Mouse (Mus musculus): Measurements from ENCODE around the gene Fcrlb. TPM values are rescaled to one million over a fixed set of nuclear protein-coding genes. Genes with fewer than 3 reads are reported as not detected.

The Fcrlb gene
- total RNA-seq, 2 experiments from 2014 or later: not detected

DNA sequence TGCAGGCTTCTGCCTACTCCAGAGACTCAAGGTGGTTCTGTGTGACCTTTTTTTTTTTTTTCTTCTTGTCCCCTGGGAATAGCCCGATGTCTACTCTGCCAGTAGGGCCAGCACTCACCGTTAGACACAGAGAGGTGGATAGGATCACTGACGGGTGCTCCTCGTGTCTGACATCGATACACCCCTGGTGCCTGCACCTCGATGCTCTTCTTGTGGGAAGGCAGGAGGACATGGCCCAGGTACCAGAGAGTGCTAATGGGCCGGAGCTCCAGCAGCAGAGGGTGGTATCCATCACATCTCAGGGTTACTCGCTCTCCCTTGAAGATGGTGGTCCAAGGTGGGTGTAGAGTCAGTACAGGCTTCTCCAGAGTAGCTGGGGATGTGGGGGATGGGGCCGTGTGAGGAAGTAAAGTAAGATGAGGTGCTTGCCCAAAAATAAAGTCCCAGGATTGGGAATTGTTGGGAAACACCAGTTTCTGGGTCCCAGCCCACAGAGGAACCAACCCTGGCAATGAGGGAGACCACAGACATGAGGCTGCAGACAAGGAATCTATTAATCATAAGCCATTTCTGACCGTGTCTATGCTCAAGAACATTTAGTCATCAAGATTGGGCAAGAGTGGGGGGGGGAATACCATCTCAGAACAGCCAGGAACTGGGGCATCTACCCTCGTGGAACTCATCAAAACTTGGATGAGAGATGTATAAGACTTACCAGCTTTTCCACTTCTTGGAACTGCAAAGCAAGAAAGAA lies 657 bp downstream of the Fcrlb start:
- ATAC-seq (ENCODE audit: poor library complexity, severe bottlenecking): peak; percentile 17; the same call in 1 of the 2 replicates

DNA sequence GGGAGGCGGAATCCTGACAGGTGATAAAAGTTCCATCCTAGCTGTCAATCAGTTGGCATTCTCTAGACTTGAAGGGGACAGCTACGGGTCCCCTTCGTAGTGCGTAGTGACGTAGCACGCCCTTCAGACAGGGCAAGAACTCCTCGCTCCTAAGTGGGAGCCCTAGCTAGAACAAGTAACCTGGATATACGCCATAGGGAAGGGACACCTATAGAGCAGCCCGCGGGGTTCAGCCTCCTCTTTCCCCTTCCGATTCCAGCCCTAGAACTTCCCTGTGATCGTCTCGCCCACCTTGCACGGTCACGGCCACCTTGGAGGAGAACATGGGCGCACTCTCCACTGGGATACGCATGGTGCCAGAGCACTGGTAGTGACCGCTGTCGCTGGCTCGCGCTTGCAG lies 4.4 kb downstream of the Fcrlb start:
- peak; percentile 20 for ATAC-seq (ENCODE audit: poor library complexity, severe bottlenecking)

DNA sequence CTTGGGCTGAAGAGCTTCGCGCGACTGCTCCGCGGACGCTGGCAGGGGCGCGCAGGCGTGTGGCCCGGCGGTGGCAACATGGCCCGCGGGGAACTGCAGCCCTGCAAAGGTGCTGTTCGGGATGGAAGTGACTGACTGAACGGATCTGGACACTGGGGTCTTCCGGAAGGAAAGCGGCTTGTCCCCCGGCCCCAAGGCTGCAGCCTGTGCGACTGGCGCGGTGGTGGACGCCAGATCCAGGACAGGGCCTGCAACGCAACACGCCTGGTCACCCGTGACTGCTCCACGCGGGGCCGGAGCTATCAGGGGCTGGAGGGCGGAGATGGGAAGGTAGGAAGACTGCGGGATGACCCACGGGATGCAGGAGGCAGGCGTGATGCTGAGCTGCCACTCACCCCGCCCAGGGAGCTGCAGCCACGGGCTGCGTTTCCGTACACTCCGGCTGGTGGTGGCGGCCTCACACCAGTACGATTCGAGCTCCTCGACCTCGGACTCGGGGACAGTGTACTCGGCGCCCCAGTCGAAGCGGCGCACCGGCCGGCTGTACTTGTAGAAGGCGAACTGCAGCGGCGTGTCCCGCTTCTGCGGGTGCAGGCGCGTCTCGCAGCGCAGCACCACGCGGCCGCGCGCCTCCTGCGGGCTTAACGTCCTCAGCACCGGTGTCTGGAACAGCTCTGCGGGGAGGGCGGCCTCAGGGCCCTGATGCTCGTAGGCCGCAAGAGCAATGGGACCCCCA lies 5.1 kb downstream of the Fcrlb start:
- peak; percentile 77 for ATAC-seq (ENCODE audit: poor library complexity, severe bottlenecking)

DNA sequence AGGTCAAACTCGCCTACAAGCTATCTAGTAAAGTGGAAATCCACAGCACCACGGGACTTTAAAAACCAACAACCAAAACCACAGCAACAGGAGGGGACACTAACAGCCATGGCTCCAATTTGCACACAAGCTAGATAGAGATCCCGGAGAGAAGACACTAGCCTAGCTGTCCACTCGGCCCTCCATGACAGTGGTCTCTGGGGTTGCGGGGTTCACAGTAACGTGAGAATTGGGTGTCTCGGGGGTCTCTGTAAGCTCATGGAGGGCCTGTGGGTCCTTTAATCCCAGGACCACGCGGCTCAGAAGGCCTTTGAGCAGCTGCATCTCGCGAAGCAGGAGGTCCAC lies 5.7 kb downstream of the Fcrlb start:
- ATAC-seq (ENCODE audit: poor library complexity, severe bottlenecking): no peak

DNA sequence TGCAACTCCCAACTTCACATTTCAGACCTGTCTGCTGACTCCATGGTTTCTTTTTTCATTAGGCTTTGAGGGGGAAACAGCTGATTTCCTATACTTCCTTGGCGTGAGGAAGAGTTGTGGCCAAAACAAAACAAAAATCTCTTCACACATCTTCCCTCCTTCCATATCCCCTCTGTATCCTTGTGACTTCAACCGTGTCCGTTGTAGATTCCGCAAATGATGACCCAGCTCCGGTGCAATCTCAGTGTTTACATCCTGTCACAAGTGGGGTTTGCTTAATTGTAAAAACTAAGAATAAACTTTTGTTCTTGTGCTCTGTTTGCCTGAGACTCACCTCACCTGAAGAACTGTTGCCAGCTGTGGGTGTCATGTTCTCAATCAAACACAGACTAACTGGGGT lies 9.3 kb downstream of the Fcrlb start:
- ATAC-seq (ENCODE audit: poor library complexity, severe bottlenecking): no peak

DNA sequence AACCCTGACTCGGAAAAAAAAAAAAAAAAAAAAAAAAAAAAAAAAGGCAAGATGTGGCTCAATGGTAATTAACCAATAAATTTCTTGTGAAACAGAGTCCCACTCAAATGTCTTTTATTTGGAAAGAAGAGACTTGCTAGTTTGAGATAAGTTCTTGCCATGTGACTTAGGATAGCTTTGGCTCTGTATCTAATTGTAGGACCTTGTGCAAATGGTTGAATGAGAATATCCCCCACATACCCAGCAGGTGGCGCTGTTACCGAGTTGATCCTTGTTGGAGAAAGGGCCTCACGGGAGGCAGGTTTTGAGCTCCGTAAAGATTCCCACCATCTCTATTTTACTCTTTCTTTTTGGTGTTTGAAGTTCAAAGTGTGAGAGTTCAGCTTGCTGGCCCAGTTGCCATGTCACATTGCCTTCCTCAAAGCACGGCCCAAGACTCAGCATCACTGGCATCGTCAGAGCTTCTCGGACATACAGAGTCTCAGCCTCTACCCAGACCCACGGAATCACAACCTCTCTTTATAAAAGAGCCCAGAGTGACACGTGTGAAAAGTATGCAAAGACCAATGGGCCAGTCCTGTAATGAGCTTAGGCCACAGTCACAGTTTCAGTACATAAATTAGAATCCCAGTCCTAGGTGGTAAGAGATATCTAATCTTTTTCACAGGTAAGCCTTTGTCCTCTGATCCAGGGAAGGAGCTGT lies 11.1 kb downstream of the Fcrlb start:
- ATAC-seq (ENCODE audit: poor library complexity, severe bottlenecking): peak; percentile 78

DNA sequence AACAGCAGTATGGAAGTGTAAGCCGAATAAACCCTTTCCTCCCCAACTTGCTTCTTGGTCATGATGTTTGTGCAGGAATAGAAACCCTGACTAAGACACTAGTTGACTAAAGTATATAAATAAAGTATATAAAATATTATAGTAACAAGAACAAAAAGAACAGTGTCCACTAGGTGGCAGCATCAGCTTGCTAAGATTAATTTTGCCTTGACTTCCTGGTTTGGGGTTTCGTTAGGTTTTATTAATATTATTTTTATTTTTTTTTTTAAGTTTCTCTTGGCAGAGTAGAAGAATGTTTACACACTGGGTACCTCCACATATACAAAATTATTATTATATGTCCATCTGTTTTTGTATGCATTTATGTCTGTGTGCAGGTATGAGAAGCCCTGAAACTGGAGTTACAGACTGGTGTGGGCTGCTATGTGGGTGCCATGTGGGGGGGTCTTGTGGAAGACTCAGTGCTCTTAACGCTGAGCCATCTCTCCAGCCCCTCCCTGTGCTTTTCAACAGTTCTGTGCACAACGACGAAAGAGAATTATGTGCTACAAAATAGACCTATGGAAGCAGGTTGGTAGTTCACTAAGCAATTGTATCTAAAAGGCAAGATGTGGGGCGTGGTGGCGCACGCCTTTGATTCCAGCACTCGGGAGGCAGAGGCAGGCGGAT lies 11.8 kb downstream of the Fcrlb start:
- ATAC-seq (ENCODE audit: poor library complexity, severe bottlenecking): peak; percentile 18; the same call in 1 of the 2 replicates

DNA sequence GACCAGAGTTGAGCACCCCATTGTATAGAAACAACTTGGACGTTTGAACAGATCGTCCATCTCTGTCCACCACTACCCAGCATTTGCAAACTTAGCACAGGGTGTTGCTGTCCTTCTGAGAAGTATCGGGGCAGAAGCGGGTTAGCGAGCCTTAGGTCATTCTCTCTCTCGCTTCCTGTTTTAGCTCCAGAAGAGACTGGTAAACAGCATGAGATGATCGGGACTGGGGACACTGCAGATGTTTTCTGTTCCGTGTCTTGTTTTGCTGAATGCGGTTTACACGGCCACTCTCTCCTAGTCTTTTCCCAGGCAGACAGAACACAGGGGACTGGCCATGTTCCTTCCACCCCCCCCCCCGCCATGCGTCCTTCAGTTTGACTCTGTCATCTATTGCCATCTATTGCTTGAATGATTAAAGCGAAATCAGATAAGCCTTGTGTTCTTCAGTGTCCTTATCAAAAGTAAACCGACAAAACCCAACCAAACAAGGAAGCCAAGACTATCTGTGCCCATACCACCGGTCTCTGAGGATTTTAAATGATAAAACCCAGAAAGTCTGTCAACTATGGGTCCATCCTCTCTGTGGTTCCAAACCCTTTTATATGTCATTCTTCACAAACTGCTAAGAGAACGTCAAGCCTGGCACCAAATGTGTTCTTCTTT lies 14.2 kb downstream of the Fcrlb start:
- ATAC-seq (ENCODE audit: poor library complexity, severe bottlenecking): peak; percentile 67

DNA sequence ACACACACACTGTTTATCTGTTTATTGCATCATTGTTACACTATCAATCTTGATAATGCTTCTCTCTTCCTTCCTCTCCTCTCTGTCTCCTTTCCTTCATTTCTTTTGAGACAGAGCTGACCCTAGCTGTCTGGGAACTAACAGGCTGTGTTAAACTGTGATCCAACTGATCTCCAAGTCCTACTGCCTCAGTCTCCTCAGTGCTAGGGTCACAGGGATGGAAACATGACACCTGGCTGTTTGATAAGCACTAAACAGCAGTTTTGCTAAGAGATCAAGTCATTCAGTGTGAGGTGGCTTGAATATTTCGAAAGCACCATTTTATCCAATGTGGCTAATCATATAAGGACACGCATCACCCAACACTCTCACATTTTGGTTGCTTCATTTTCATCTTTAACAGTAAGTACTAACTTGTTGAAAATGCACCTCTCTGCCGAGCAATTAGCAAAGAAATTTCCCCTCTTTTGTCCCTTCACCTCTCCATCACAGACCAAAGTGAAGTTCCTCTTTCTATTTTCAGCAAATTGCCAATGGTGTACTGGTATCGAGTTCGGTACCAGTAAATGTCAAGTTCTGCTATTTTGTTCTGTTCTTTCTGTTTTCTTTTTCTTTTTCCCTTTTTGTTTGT lies 16.0 kb downstream of the Fcrlb start:
- peak; percentile 29 for ATAC-seq (ENCODE audit: poor library complexity, severe bottlenecking)

DNA sequence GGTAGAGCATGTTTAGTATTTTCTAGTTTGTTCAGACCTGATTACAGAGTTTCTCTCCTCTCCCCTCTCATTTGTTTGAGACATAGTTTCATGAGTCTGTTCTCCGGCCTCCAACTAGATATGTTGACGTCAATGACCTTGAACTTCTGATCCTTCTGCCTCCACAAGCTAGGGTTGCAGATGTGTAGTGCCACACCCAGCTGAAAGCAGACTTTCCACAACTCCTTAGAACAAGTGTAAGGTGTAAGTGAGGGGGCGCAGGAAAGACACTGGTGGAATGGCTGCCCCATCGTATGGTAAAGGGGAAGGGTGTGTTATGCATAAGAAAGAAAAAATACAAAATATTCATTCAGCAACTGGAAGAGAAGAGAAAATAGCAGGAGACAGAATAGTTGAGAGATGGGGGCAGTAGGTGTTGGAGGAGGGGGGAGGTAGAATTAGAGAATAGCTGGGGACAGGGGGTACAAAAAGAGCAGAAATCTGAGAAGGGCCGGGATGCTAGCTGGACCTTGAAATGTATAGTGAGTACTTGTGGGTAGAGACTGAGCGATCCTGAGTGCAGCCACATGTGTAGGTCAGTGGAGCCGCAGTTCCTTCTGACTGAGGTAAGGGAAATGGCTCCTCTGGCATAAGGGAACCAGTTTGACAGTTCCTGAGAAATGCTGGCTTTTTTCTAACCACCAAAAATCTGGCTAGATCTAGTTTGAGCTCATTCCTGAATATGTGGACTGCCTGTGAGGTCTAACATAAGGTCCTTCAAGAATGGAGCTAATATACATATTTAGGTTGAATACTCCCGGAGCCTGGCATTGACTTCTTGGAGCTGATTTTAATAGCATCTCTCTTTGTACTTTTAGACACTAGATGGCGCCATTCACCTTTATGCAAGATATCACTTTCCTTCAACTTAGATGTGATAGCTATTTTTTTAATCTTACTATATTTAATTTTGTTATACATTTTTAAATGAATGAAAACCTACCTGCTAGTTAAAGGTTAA lies 17.8 kb downstream of the Fcrlb start:
- ATAC-seq (ENCODE audit: poor library complexity, severe bottlenecking): peak; percentile 49; the same call in 1 of the 2 replicates

DNA sequence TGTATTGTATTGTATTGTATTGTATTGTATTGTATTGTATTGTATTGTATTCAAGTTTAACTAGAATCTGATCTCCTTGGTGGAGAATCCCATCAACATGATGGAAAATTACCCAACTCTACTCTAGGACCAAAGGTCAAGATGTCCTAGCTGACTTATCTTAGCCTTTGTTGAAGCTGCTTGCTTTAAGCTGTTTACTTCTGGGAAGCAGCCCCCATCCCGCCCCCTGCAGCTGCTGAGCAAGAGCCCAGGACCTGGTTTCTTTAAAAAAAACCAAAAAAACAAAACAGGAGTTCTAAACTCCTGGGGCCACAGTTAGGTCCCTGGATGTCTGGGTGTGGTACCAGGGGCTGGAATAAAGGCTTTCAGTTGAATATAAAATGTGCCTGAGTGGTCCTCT lies 20.5 kb downstream of the Fcrlb start:
- no peak for ATAC-seq (ENCODE audit: poor library complexity, severe bottlenecking)

DNA sequence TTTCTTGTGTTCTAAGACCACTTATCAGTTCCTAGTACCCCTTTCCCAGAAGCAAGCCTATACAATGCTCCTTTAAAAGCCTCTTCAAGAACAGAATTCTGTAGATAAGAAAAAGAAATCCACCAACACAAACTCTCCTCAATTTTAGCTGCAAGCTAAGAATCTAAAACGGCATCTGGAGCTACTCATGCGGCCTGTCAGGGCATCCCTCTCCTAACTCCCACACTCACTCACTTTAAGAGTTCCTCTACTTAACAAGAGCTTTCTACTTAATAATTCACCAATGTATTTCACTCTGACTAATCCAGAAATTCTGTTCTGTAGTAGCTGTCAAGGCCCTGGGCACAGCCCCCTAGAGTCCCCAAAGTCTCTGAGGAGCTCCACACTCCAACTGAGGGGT lies 21.1 kb downstream of the Fcrlb start:
- ATAC-seq (ENCODE audit: poor library complexity, severe bottlenecking): no peak

DNA sequence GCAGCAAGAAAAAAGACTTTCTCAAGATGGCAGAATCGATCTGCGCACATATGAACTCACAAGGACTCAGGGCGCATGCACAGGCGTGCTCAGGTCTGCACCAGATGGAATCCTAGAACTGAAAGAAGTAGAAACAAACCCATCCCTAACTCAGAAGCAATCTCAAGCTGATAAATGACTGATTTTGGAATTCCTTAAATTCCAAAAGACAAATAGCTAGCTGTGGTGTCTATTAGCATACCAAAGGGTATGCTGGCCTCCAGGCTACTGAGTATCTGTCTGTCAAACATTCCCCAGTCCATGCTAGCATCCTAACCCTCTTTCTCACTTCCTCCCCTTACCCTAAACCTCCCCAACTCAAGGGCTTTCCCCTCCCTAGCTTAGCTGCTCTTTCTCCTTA lies 23.4 kb downstream of the Fcrlb start:
- ATAC-seq (ENCODE audit: poor library complexity, severe bottlenecking): no peak

DNA sequence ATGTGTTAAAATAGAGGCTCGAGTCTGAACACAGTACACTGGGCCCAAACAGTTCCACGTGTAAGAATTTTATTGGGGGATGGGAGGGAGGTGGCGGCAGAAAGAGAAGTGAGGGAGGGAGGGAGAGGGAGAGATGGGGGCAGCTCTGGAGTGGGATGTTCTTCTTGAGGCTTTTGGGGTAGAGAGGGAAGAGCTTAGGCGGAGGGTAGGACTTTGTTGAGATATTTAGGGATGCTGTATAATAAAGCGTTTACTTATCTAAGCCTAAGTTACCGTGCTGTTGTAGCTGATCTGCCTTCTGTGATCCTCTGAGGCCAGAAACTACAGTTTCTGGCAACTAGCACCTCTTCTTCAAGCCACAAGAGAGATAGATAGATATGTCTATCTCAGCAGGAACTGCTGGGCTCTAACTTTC lies 26.7 kb downstream of the Fcrlb start:
- no peak for ATAC-seq (ENCODE audit: poor library complexity, severe bottlenecking)

DNA sequence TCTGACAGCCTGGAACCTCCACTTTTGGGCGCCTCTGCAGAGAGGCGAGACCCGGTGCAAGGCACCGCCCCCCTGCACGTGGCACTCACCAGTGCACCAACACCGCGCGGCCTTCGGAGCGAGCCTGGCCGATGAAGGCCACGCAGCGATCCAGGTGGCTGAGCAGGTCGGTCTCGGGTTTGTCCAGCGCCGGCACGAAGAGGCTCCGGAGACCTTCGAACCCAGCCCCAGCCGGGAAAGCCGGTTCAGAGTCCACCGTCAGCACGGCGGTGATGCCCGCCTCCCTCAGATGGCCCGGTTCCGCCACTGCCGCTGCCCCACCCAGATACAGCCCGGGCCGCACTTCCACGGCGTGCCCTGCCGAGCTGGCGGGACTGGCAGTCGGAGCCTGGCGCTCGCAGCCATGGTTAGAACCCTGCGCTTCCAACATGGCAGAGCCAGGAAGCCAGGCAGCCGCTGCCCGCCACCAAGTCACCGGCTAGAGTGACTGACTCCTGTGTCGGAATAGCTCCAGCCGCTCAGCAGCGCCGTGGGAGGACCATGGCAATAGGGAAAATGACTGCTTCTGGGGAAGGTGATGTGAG lies 27.7 kb downstream of the Fcrlb start, which contains the start of the genes Gm26620 and Dusp12:
Gene Gm26620, plus strand, starts transcription at position 88 of the 584 bp plus-strand sequence.
Gene Dusp12, minus strand, starts transcription at position 563 of the 584 bp plus-strand sequence.
- ATAC-seq (ENCODE audit: poor library complexity, severe bottlenecking): peak; percentile 99

DNA sequence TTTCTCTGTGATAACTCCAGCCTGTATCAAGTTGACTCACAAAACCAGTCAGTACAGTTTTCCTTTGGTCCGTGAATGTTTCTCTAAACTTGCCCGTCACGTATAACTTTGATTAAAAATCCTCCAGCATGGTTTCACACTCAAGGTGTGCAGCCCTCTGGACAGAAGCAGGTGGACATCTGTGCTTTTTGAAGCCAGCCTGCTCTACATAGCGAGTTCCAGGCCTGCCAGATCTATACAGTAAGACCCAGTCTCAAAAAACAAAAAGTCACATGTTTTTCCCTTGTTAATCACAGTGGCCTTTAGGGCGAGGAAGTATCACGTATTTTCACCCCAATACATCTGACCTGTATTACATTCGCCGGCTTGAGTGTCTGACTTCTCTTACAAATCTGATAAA lies 28.4 kb downstream of the Fcrlb start:
- ATAC-seq (ENCODE audit: poor library complexity, severe bottlenecking): no peak

DNA sequence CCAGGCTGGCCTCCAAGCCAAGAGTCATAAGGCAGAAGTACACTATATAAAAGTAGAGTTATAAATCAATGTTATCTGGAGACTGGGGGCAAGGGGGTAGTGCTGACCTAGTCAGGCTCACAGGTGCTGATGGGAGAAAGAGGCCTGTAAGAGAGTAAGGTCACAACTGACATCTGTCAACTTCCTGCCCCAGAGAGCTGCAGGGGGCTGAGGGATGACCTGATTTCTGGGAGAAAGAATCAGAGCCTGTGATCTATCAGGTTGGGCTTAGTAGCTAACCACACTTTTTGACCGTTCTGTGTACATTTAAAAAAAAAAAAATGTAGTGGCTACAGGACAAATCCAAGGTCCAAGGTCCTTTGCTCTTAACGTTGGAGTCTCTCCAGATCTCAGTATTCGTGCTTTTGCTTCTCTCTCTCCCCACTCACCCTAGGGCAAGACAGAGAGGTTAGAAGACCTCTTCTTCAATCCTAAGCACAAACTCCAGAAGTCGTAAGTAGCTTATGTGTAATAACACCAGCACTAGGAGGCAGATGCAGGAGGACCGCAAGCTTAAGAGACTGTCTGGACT lies 29.7 kb downstream of the Fcrlb start:
- no peak for ATAC-seq (ENCODE audit: poor library complexity, severe bottlenecking)

DNA sequence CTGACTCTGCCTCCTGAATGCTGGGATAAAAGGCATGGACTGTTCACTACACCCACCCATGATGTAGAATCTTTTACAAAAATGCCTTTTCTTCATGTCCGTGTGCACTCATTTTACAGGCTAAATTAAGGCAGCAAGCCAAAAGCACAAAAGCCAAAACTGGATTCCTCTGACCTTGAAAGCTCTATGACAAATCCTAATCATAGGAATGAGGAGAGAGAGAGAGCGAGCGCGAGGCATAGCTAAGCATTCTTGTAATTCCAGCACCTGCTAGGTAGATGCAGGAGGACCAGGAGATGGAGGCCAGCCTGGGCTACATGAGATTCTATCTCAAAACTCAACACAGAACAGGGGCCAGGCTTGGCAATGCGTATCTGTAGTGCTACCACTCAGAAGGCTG lies 35.8 kb downstream of the Fcrlb start:
- ATAC-seq (ENCODE audit: poor library complexity, severe bottlenecking): no peak
